Mouse (Mus musculus) intestine, embryonic 14.5 days (tissue): ENCODE results near the gene Aplp1. TPM values are rescaled to one million over a fixed set of nuclear protein-coding genes. Genes with fewer than 3 reads are reported as not detected.
"Not testable (repeated sequence)": the region's sequence is repeated elsewhere in the genome, so short reads cannot be mapped to it uniquely, and the experiment has no call there.

Source experiments
- ATAC-seq: fragments of 200-750 bp; cut with Nextera tagmentation; replicated peaks from 2 replicates; pipeline ENCODE4 v1.8.0; 2017; ENCODE audit warnings: low read depth, moderate number of reproducible peaks, moderate TSS enrichment, moderate library complexity; ENCODE audit not compliant: low FRiP score, low TSS enrichment
- DNase-seq: peaks from one replicate; pipeline ENCODE4 v3.0.0-alpha.2; 2018; ENCODE audit warnings: low spot score
- H3K27ac ChIP-seq: fragments of 300-500 bp; sonication (generic); 2 replicates; pipeline ENCODE4 v1.5.1; 2014; ENCODE audit warnings: low read depth, mild to moderate bottlenecking, control low read depth
- H3K27me3 ChIP-seq: fragments of 300-500 bp; sonication (generic); replicated peaks from 2 replicates; pipeline ENCODE4 v1.6.1; 2014; ENCODE audit warnings: low read length, control low read depth; ENCODE audit not compliant: control insufficient read depth, insufficient read depth
- H3K36me3 ChIP-seq: fragments of 300-500 bp; sonication (generic); 2 replicates; pipeline ENCODE4 v1.6.1; 2014; ENCODE audit warnings: low read length, control low read depth; ENCODE audit not compliant: control insufficient read depth, insufficient read depth
- H3K4me1 ChIP-seq: fragments of 300-500 bp; sonication (generic); replicated peaks from 2 replicates; pipeline ENCODE4 v1.6.1; 2014; ENCODE audit warnings: low read length, control low read depth, mixed read lengths; ENCODE audit not compliant: control insufficient read depth, insufficient read depth
- H3K4me2 ChIP-seq: fragments of 300-500 bp; sonication (generic); 2 replicates; pipeline ENCODE4 v1.6.1; 2014; ENCODE audit warnings: low read length
- H3K4me3 ChIP-seq: fragments of 300-500 bp; sonication (generic); 2 replicates; pipeline ENCODE4 v1.5.1; 2014; ENCODE audit warnings: low read depth, low read length, control low read depth, mixed read lengths
- H3K9ac ChIP-seq: fragments of 300-500 bp; sonication (generic); 2 replicates; pipeline ENCODE4 v1.6.1; 2014; ENCODE audit warnings: mild to moderate bottlenecking, low read length
- H3K9me3 ChIP-seq: fragments of 300-500 bp; sonication (generic); 2 replicates; pipeline ENCODE4 v1.6.1; 2016; ENCODE audit warnings: low read length, control low read depth; ENCODE audit not compliant: control insufficient read depth
- WGBS: fragments of 180-500 bp; shearing (Covaris S2); extraction: QIAGEN DNeasy Blood & Tissue Kit; methylation state at CpG from one replicate; pipeline ENCODE4 v1.1.7; 2014; 5-methylcytosine and 5-hydroxymethylcytosine counted together
- polyA plus RNA-seq: library from polyadenylated mRNA; unstranded; fragments of >200 nt; fragmentation: Nextera tagmentation; extraction: Ambion mirVana; gene quantifications from 2 replicates; pipeline ENCODE4 v1.2.1, GENCODE M21; 2014

Gene Aplp1
- polyA plus RNA-seq, 1 experiment from 2014 or later, result 43.0 TPM

GRCm38 (mm10) chr7:30476136-30476535 is 30.8 kb upstream of the Aplp1 start:
- WGBS, result 80% methylated on average over 7 of the region's 7 CpGs

GRCm38 (mm10) chr7:30474999-30475398 is 29.7 kb upstream of the Aplp1 start:
- Histone ChIP-seq H3K4me3 (no peak overlapping the region), H3K9ac (no peak overlapping the region), H3K9me3 (no peaks in the 10 kb centered on the region), H3K36me3 (no peaks in the 10 kb centered on the region), H3K4me2 (no peak overlapping the region), H3K4me1 (0 out of 2 replicates have a peak, but pooled peaks cover 4% of the 10 kb centered on the region), H3K27ac (no peak overlapping the region), H3K27me3 (0 out of 2 replicates have a peak, but pooled peaks cover 5% of the 10 kb centered on the region)
- ATAC-seq, result no peak; the same call in 1 of the 2 replicates
- no peak for DNase-seq
- WGBS, result 57% methylated on average over 4 of the region's 4 CpGs

More at GRCm38 (mm10) chr7:30476136-30476535, 30.8 kb upstream of the Aplp1 start:
- H3K27ac ChIP-seq, H3K9me3 ChIP-seq, H3K36me3 ChIP-seq, DNase-seq, ATAC-seq, H3K4me3 ChIP-seq, H3K27me3 ChIP-seq, H3K4me1 ChIP-seq, H3K9ac ChIP-seq, H3K4me2 ChIP-seq: not testable (repeated sequence)

- H3K4me3 ChIP-seq, result no peak overlapping the region
Measured at GRCm38 (mm10) chr7:30472411-30472810, 27.1 kb upstream of the Aplp1 start.

GRCm38 (mm10) chr7:30464816-30465300 is 19.5 kb upstream of the Aplp1 start:
- Histone ChIP-seq H3K9ac (no peak overlapping the region), H3K4me1 (no peaks in the 10 kb centered on the region), H3K4me2 (no peak overlapping the region), H3K9me3 (no peaks in the 10 kb centered on the region), H3K4me3 (no peak overlapping the region), H3K27ac (no peak overlapping the region), H3K36me3 (no peaks in the 10 kb centered on the region), H3K27me3 (peaks cover 87% of the 10 kb centered on the region)
- ATAC-seq, result no peak
- DNase-seq, result no peak
- 12% methylated on average over 6 of the region's 6 CpGs for WGBS

More at GRCm38 (mm10) chr7:30472411-30472810, 27.1 kb upstream of the Aplp1 start:
- no peaks in the 10 kb centered on the region for H3K9me3 ChIP-seq
- no peak for ATAC-seq
- no peak overlapping the region for H3K27ac ChIP-seq
- no peak overlapping the region for H3K4me2 ChIP-seq
- peaks cover 16% of the 10 kb centered on the region for H3K27me3 ChIP-seq
- 48% methylated on average over 5 of the region's 5 CpGs for WGBS
- no peak for DNase-seq
- no peaks in the 10 kb centered on the region for H3K36me3 ChIP-seq
- no peak overlapping the region for H3K9ac ChIP-seq
- H3K4me1 ChIP-seq, result no peaks in the 10 kb centered on the region

GRCm38 (mm10) chr7:30463996-30464395 is 18.7 kb upstream of the Aplp1 start:
- Histone ChIP-seq H3K9ac (no peak overlapping the region), H3K36me3 (no peaks in the 10 kb centered on the region), H3K4me1 (no peaks in the 10 kb centered on the region), H3K27ac (no peak overlapping the region), H3K27me3 (peaks cover 96% of the 10 kb centered on the region), H3K4me2 (no peak overlapping the region), H3K4me3 (no peak overlapping the region), H3K9me3 (no peaks in the 10 kb centered on the region)
- 26% methylated on average over 4 of the region's 4 CpGs for WGBS
- DNase-seq (no peak), ATAC-seq (no peak)

GRCm38 (mm10) chr7:30463568-30463967 is 18.2 kb upstream of the Aplp1 start:
- Histone ChIP-seq H3K9ac (no peak overlapping the region), H3K9me3 (no peaks in the 10 kb centered on the region), H3K27me3 (peaks cover 98% of the 10 kb centered on the region), H3K27ac (no peak overlapping the region), H3K4me3 (no peak overlapping the region), H3K36me3 (no peaks in the 10 kb centered on the region), H3K4me1 (no peaks in the 10 kb centered on the region), H3K4me2 (no peak overlapping the region)
- ATAC-seq (no peak), DNase-seq (no peak)
- WGBS, result 30% methylated on average over 7 of the region's 7 CpGs

- no peaks in the 10 kb centered on the region for H3K9me3 ChIP-seq
- ATAC-seq, result no peak
Measured at GRCm38 (mm10) chr7:30459484-30459883, 14.1 kb upstream of the Aplp1 start.

GRCm38 (mm10) chr7:30457629-30458330 is 12.4 kb upstream of the Aplp1 start, which contains the start of the genes Kirrel2 and Nphs1:
Gene Kirrel2 (minus strand): TSS chr7:30457690.
Gene Nphs1 (plus strand): TSS chr7:30458315.
- no peaks in the 10 kb centered on the region for H3K9me3 ChIP-seq
- no peak within 1 kb of the TSS for H3K27ac ChIP-seq
- H3K27me3 ChIP-seq, result peaks cover 98% of the 10 kb centered on the region
- H3K36me3 ChIP-seq, result no peaks in the 10 kb centered on the region
- 4% methylated on average over 16 of the region's 16 CpGs for WGBS
- ATAC-seq, result no peak
- peak within 1 kb of the TSS; percentile 21 for H3K4me3 ChIP-seq
- no peak within 1 kb of the TSS for H3K9ac ChIP-seq
- H3K4me2 ChIP-seq, result peak within 1 kb of the TSS; percentile 39
- DNase-seq, result no peak
- H3K4me1 ChIP-seq, result 0 out of 2 replicates have a peak, but pooled peaks cover 5% of the 10 kb centered on the region

More at GRCm38 (mm10) chr7:30459484-30459883, 14.1 kb upstream of the Aplp1 start:
- Histone ChIP-seq H3K4me3 (no peak overlapping the region), H3K9ac (no peak overlapping the region), H3K27me3 (peaks cover 98% of the 10 kb centered on the region), H3K36me3 (no peaks in the 10 kb centered on the region), H3K4me2 (no peak overlapping the region), H3K4me1 (0 out of 2 replicates have a peak, but pooled peaks cover 5% of the 10 kb centered on the region), H3K27ac (no peak overlapping the region)
- 40% methylated on average over 6 of the region's 6 CpGs for WGBS
- no peak for DNase-seq
